Mouse (Mus musculus): Measurements from ENCODE around the gene Apob. TPM values are rescaled to one million over a fixed set of nuclear protein-coding genes. Genes with fewer than 3 reads are reported as not detected.

Apob gene
- polyA plus RNA-seq, 1 experiment, result 0.04 TPM

DNA sequence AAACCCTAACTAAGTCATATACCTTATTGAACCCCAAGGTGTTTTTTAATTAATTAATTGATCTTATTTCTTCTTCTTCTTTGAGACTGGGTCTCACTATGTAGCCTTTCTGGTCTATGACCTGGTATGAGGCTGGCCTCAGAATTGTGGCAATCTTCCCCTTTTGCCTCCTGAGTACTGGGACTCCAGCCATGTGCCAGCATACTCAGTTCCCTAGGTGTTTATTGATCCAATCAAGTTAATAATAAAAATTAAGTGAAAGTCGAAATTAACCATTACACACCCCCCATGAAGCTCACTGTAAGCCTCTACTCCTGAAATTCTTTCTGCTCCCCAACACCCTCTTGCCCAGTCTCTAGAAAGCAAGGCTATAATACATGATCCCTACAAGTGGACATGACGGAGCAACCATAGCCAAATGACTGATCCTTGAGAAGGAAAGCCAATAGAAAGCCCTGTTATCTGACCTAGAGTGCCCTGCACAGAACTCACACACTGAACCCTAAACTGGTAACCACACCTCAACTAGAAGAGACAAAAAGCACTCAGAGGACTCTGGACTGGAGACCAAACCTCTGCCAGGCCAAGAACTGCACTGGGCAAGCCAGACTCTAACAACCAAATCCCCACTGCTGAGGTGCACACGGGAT is 60.8 kb downstream of the Apob start:
- DNase-seq (ENCODE audit: low read depth), result no peak

DNA sequence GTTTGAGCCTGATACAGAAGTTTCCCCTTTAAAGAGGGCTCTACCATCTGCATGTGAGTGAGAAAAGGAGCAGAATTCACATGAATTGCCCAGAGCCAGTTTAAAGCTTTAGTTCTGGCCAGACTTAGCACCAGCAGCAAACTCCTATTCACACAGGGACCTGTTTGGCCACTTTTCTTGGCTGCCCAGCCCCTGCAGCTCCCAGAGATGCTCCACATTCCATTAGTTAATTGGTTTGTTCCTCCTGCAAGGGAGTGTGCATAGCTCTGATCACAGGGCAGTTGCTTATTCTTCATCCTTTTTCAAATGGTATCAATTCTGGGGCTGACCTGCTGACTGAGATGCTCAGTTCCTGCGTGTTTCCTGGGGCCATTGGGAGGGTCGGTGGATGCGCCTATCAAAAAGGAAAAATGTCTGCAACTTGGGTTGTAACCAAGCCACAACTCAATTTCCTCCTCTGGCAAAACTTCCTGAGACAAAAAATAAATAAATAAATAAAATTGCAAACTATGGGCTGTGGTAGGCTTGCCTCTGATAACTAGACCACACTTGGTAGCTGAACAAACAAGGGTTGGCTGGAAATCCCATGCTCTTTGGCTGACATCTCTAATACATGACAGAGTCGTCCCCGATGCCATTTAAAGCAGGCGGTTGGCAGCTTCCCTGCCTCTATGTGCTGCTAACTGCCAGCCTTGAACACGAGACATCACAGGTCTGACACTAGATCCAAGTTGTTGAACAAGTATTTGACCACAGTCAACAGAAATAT is 65.4 kb downstream of the Apob start:
- no peak for DNase-seq (ENCODE audit: low read depth)

DNA sequence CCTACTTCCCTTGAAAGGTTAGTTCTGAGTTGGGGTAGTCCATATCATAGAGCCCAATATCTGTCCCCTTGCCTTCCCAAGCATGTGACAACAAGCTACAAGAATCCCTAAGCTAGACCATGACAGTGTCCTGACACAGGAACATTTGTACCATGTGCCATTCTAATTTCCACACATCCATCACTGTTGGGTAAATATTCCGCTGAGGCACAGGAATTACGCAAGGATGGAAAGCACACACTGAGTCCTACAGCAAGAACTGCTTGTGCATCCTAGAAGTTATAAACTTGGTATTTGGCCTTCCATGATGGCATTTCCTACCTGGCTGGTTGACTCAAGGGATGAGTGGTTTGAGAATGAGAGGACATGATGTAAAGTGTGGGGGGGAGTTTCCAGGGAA is 69.6 kb downstream of the Apob start:
- no peak for DNase-seq (ENCODE audit: low read depth)

DNA sequence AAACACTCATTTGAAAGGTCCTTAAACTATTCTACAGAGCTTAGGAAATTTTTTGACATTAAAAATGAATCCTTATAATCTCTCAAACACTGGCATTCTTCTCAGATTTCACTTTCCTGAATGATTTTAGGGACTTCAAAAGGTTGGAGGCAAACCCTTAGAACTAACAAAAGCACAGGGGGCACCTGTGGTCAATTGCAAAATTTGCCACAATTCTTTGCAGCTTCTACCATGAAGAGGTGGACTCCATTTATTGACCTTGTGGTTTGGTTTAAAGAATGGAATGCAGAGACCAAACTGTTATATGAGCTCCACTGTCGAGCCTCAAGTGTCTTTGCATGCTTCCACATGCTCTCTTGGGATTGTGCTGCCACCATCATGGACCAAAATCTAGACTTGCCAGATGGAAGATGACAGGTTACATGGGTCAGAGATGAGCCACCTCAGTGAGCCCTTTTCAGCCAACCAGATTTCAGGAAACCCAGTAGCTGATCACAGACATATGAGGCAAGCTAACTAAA is 70.4 kb downstream of the Apob start:
- no peak for DNase-seq (ENCODE audit: low read depth)

DNA sequence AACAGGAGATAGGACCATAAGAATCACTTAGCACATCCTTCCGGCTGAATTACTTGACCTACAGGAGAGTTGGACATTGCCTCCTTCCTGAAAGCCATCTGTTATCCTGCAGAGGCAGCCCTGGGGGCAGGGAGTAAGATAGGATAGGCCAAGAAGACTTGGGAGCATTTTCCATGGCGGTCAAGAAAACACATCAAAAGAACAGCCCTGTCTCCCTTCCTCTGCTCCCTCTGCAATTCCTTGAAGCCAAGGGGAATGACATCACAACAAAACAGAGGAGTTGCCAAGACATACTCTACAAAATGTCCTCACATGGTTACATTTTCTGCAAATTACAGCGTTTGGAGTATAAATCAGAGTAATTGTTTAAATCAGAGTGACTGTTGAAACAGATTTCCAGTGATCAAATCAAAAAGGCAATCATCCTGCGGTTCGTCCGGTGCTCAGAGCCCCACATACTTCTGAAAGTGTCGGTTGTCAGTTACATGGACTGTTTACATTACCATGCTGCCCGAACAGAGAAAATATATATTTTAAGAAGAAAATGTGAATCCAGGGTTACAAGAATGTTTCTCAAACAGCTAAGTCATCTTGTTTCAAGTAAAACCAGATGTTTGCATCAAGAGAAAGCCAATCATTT is 78.7 kb downstream of the Apob start:
- DNase-seq (ENCODE audit: low read depth), result no peak

DNA sequence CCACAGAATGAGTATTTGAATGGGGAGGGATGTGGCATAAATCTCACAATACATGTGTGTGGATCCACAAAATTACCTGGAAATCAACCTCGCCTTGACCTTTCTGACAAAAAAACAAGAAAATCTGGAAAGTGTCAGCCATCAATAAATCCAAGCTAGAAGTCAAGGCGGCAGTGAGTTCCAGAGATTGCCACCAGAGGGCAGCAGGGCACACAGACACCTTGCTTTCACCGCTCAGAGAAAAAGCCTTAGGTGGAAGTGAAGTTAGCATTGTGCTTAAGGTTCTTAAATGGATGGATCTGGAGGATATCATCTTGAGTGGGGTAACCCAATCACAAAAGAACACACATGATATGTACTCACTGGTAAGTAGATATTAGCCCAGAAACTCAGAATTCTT is 82.1 kb downstream of the Apob start:
- DNase-seq (ENCODE audit: low read depth), result no peak

DNA sequence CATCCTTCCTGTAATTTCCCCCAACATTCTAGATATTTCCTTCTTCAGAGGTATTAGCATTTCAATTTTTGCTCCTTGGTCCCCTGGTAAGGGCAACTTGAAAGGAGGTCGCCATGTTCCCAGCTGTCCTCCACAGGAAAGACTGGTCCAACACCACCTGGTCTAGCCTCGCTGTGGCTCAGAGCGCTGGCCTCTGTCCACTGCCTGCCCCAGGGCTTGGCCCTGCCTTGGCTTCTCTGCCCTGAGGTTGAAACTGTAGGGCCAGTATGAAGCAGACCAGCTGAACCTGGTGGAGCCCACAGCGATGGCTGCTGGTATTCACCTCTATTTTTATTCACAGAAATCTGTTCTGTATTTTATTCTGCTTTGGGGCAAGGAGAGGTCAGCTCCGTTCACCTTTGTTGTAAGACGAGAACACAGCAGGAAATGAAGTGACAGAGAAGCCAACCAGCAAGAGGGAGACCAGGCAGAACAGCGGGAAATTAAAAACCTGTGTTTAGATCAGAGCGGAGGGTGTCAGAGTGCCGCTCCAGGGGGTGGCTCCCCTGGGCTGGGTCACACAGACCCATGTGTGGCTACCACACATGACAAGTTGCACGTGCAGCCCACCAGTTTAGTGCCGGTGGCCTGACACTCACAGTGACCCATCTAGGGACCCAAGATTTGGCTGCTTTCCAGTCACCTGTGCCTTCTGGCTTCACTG is 86.1 kb downstream of the Apob start:
- no peak for DNase-seq (ENCODE audit: low read depth)

Other genes starting within 250 kb of the Apob start
- 51.5 and 56.3 TPM in 2 replicates for gene Ldah, start 230.5 kb downstream of the Apob start, polyA plus RNA-seq (2012; rRNA removed)